Mouse (Mus musculus): ENCODE results near the gene Lclat1. TPM values are rescaled to one million over a fixed set of nuclear protein-coding genes. Genes with fewer than 3 reads are reported as not detected.

The Lclat1 gene
- polyA plus RNA-seq, 1 experiment from 2014 or later, result 24.3 TPM

DNA sequence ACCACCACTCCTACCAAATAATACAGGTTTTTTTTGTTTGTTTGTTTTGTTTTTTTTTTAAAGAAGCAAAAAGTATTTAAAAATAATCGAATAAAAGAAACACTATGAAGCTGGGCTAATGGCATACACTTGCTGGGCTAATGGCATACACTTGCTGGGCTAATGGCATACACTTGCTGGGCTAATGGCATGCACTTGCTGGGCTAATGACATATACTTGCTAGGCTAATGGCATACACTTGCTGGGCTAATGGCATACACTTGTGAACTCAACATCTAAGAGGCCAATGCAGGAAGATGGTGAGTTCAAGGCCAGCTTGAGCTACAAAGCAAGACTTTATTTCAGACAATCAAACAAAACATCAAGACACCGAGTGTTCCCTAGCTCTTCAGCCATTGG lies 154.8 kb downstream of the Lclat1 start:
- no peaks in the 10 kb centered on the region for H3K9me3 ChIP-seq (ENCODE audit: control insufficient read depth)
- no peak overlapping the region for H3K27ac ChIP-seq (ENCODE audit: low read depth, low read length)
- WGBS, result 93% methylated on average over 2 of the region's 2 CpGs
- no peak overlapping the region for H3K4me3 ChIP-seq (ENCODE audit: low read depth, low read length)
- no peak for TF ChIP-seq CTCF (IDR thresholded peaks at IDR 0.05; ENCODE audit: low read depth)
- no peak for ATAC-seq
- no peak overlapping the region for H3K9ac ChIP-seq (ENCODE audit: low read depth, low read length)
- no peak overlapping the region for H3K4me2 ChIP-seq (replicated peaks; ENCODE audit: low read depth)
- no peaks in the 10 kb centered on the region for H3K4me1 ChIP-seq (replicated peaks; ENCODE audit: control insufficient read depth, insufficient read depth, low read length)
- H3K27me3 ChIP-seq (replicated peaks; ENCODE audit: control insufficient read depth, insufficient read depth, low read length), result no peaks in the 10 kb centered on the region
- H3K36me3 ChIP-seq (ENCODE audit: control insufficient read depth, insufficient read depth), result no peaks in the 10 kb centered on the region

DNA sequence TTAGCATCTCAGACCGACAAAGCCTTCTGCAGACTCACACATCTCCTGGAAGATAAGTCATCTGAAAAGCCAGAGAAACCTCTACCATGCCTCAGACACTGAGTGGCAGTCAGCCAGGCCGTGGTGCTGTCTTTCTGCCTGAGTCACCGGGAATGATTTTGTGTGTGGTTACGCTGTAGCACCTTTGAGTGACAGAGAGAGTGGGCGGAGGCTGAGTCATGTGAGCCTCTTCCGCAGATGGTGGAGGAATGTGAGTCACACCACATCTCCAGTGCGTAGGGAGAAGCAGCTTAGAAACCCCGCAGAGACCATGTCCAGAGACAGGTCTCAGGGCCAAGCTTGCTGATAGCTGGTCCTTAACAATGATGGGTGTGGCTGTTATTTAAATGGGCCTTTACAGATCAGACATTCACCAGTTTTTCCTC lies 155.3 kb downstream of the Lclat1 start:
- Histone ChIP-seq H3K9me3 (ENCODE audit: control insufficient read depth) (no peaks in the 10 kb centered on the region), H3K27ac (ENCODE audit: low read depth, low read length) (no peak overlapping the region), H3K4me2 (replicated peaks; ENCODE audit: low read depth) (no peak overlapping the region), H3K36me3 (ENCODE audit: control insufficient read depth, insufficient read depth) (no peaks in the 10 kb centered on the region), H3K4me3 (ENCODE audit: low read depth, low read length) (no peak overlapping the region), H3K9ac (ENCODE audit: low read depth, low read length) (no peak overlapping the region), H3K27me3 (replicated peaks; ENCODE audit: control insufficient read depth, insufficient read depth, low read length) (no peaks in the 10 kb centered on the region), H3K4me1 (replicated peaks; ENCODE audit: control insufficient read depth, insufficient read depth, low read length) (no peaks in the 10 kb centered on the region)
- 65% methylated on average over 8 of the region's 8 CpGs for WGBS
- no peak for TF ChIP-seq CTCF (IDR thresholded peaks at IDR 0.05; ENCODE audit: low read depth)
- no peak for ATAC-seq

- no peak for TF ChIP-seq CTCF (IDR thresholded peaks at IDR 0.05; ENCODE audit: low read depth)
- H3K36me3 ChIP-seq (ENCODE audit: control insufficient read depth, insufficient read depth), result no peaks in the 10 kb centered on the region
- 69% methylated on average over 15 of the region's 15 CpGs for WGBS
- H3K4me1 ChIP-seq (replicated peaks; ENCODE audit: control insufficient read depth, insufficient read depth, low read length), result no peaks in the 10 kb centered on the region
- no peak overlapping the region for H3K4me2 ChIP-seq (replicated peaks; ENCODE audit: low read depth)
- no peak overlapping the region for H3K9ac ChIP-seq (ENCODE audit: low read depth, low read length)
- H3K9me3 ChIP-seq (ENCODE audit: control insufficient read depth), result no peaks in the 10 kb centered on the region
- H3K27me3 ChIP-seq (replicated peaks; ENCODE audit: control insufficient read depth, insufficient read depth, low read length), result no peaks in the 10 kb centered on the region
- H3K4me3 ChIP-seq (ENCODE audit: low read depth, low read length), result no peak overlapping the region
- ATAC-seq, result no peak
- no peak overlapping the region for H3K27ac ChIP-seq (ENCODE audit: low read depth, low read length)
Measured at GRCm38 (mm10) chr17:73270871-73271796, 163.3 kb downstream of the Lclat1 start.

DNA sequence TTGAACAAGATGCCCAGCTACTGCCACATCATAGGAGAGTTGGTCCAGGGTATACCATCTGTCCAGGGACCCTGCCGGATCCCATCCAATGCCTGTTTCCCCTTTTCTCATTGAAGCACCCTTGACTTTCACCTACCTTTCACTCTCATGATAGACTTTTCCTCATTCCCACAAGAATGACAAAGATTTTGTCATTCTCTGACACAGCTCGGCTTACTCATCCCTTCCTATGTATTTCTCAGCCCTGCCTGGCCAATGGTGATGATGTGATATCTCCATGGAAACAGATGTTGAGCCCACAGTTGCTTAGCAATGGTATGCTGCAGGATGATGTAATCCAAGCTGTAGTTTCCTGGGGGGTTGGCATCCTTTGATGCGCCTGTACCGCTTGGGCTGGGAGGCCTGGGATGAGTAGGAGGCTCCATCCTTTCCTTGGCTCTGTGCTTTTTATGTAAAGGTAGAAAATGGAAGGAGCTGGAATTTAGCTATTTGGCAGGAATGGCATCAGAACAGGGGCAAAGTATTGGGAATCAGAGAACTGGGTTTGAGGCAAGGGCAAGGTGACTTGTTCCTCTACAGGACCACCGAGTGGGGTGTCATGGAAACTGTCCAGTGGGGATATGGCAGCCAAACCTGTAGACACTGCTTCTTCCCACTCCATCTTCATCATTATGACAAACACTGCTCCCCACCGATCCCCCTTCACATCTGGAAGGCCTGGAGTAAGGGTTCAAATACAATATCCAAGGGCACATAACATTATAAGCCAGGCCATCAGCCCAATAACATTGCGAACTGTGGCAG lies 164.2 kb downstream of the Lclat1 start:
- Histone ChIP-seq H3K36me3 (ENCODE audit: control insufficient read depth, insufficient read depth) (no peaks in the 10 kb centered on the region), H3K4me1 (replicated peaks; ENCODE audit: control insufficient read depth, insufficient read depth, low read length) (no peaks in the 10 kb centered on the region), H3K27ac (ENCODE audit: low read depth, low read length) (no peak overlapping the region), H3K4me2 (replicated peaks; ENCODE audit: low read depth) (no peak overlapping the region), H3K27me3 (replicated peaks; ENCODE audit: control insufficient read depth, insufficient read depth, low read length) (no peaks in the 10 kb centered on the region), H3K4me3 (ENCODE audit: low read depth, low read length) (no peak overlapping the region), H3K9ac (ENCODE audit: low read depth, low read length) (no peak overlapping the region), H3K9me3 (ENCODE audit: control insufficient read depth) (no peaks in the 10 kb centered on the region)
- WGBS, result 90% methylated on average over 7 of the region's 7 CpGs
- no peak for TF ChIP-seq CTCF (IDR thresholded peaks at IDR 0.05; ENCODE audit: low read depth)
- ATAC-seq, result no peak

DNA sequence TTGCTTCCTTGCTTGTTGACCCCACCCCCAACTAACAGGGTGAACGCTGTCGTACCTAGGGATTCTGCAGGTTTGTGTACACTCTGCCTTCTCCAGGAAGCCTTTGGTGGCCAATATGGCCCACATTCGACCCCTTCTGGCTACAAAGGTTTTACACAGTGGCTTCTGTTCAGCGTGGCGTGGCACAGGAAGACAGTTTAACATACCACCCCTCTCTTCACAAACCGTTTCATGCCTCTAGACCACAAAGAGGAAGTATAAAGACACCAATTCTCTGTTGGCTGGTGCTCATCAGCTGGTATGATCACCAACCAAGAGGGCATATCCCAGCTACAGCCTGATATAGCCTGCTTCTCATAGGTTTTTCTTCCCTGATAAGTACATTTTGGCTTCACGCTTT lies 166.0 kb downstream of the Lclat1 start:
- Histone ChIP-seq H3K9ac (ENCODE audit: low read depth, low read length) (no peak overlapping the region), H3K27me3 (replicated peaks; ENCODE audit: control insufficient read depth, insufficient read depth, low read length) (no peaks in the 10 kb centered on the region), H3K9me3 (ENCODE audit: control insufficient read depth) (no peaks in the 10 kb centered on the region), H3K36me3 (ENCODE audit: control insufficient read depth, insufficient read depth) (no peaks in the 10 kb centered on the region), H3K4me2 (replicated peaks; ENCODE audit: low read depth) (no peak overlapping the region), H3K4me3 (ENCODE audit: low read depth, low read length) (no peak overlapping the region), H3K27ac (ENCODE audit: low read depth, low read length) (no peak overlapping the region), H3K4me1 (replicated peaks; ENCODE audit: control insufficient read depth, insufficient read depth, low read length) (no peaks in the 10 kb centered on the region)
- TF ChIP-seq CTCF (IDR thresholded peaks at IDR 0.05; ENCODE audit: low read depth), result no peak
- WGBS, result 73% methylated on average over 7 of the region's 7 CpGs
- ATAC-seq, result no peak

- no peak for TF ChIP-seq CTCF (IDR thresholded peaks at IDR 0.05; ENCODE audit: low read depth)
- ATAC-seq, result no peak
- Histone ChIP-seq H3K4me2 (replicated peaks; ENCODE audit: low read depth) (no peak overlapping the region), H3K4me1 (replicated peaks; ENCODE audit: control insufficient read depth, insufficient read depth, low read length) (no peaks in the 10 kb centered on the region), H3K36me3 (ENCODE audit: control insufficient read depth, insufficient read depth) (no peaks in the 10 kb centered on the region), H3K9me3 (ENCODE audit: control insufficient read depth) (no peaks in the 10 kb centered on the region), H3K27me3 (replicated peaks; ENCODE audit: control insufficient read depth, insufficient read depth, low read length) (no peaks in the 10 kb centered on the region), H3K4me3 (ENCODE audit: low read depth, low read length) (no peak overlapping the region), H3K27ac (ENCODE audit: low read depth, low read length) (no peak overlapping the region), H3K9ac (ENCODE audit: low read depth, low read length) (no peak overlapping the region)
- WGBS, result 77% methylated on average over 10 of the region's 10 CpGs
Measured at GRCm38 (mm10) chr17:73275066-73275465, 167.3 kb downstream of the Lclat1 start.

Data from intestine, postnatal 0 days (tissue).